Mouse (Mus musculus) heart, embryonic 12.5 days (tissue): ENCODE results near the gene Col6a1. TPM values are rescaled to one million over a fixed set of nuclear protein-coding genes. Genes with fewer than 3 reads are reported as not detected.

ENCODE experiments used
- ATAC-seq: fragments of 200-750 bp; cut with Nextera tagmentation; 2 replicates; pipeline ENCODE4 v1.8.0; 2017; ENCODE audit warnings: moderate TSS enrichment, moderate library complexity; ENCODE audit not compliant: insufficient number of reproducible peaks, low FRiP score
- H3K27ac ChIP-seq: fragments of 300-500 bp; sonication (generic); 2 replicates; pipeline ENCODE4 v1.5.1; 2016; ENCODE audit warnings: mild to moderate bottlenecking, moderate library complexity; ENCODE audit not compliant: poor library complexity, severe bottlenecking
- H3K27me3 ChIP-seq: fragments of 300-500 bp; sonication (generic); replicated peaks from 2 replicates; pipeline ENCODE4 v1.6.1; 2016; ENCODE audit warnings: mild to moderate bottlenecking, moderate library complexity
- H3K36me3 ChIP-seq: fragments of 300-500 bp; sonication (generic); 2 replicates; pipeline ENCODE4 v1.6.1; 2016; ENCODE audit warnings: mild to moderate bottlenecking, moderate library complexity
- H3K4me1 ChIP-seq: fragments of 300-500 bp; sonication (generic); replicated peaks from 2 replicates; pipeline ENCODE4 v1.6.1; 2016; ENCODE audit warnings: mild to moderate bottlenecking
- H3K4me2 ChIP-seq: fragments of 300-500 bp; sonication (generic); 2 replicates; pipeline ENCODE4 v1.6.1; 2016; ENCODE audit warnings: mild to moderate bottlenecking, moderate library complexity
- H3K4me3 ChIP-seq: fragments of 300-500 bp; sonication (generic); 2 replicates; pipeline ENCODE4 v1.5.1; 2016; ENCODE audit warnings: mild to moderate bottlenecking
- H3K9ac ChIP-seq: fragments of 300-500 bp; sonication (generic); 2 replicates; pipeline ENCODE4 v1.6.1; 2016; ENCODE audit warnings: mild to moderate bottlenecking, moderate library complexity
- H3K9me3 ChIP-seq: fragments of 300-500 bp; sonication (generic); replicated peaks from 2 replicates; pipeline ENCODE4 v1.6.1; 2016; ENCODE audit warnings: mild to moderate bottlenecking, moderate library complexity
- WGBS: fragments of 180-500 bp; shearing (Covaris S2); methylation state at CpG from one replicate; pipeline ENCODE4 v1.1.7; 2016; 5-methylcytosine and 5-hydroxymethylcytosine counted together
- polyA plus RNA-seq: library from polyadenylated mRNA; unstranded; fragments of >200 nt; fragmentation: Nextera tagmentation; extraction: Ambion mirVana; gene quantifications from 2 replicates; pipeline ENCODE4 v1.2.1, GENCODE M21; 2016

Gene Col6a1
- polyA plus RNA-seq, 1 experiment from 2014 or later, result 35.9 TPM

DNA sequence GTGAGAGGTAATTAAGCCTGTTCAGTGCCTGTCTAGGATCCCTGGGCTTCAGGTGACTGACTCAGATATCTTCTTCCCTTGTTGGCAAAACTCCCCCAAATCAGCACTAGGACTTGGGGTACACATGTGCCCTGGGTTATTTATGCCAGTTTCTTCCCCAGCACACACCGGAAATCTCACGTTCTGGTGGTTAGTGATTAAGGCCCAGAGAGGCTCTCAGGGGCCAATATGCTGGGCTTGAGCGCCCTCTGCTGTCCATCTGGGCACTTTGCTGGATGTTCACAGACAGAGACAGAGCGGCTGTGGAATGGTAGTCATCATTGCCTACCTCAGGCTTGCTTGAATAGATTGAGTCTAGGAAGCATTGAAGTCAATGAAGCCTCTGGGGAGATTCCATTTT, 9.0 kb upstream of the Col6a1 start:
- no peak overlapping the region for H3K4me3 ChIP-seq
- no peaks in the 10 kb centered on the region for H3K27me3 ChIP-seq
- H3K9ac ChIP-seq, result no peak overlapping the region
- peak; percentile 34; the same call in 1 of the 2 replicates for ATAC-seq
- H3K27ac ChIP-seq, result no peak overlapping the region
- no peaks in the 10 kb centered on the region for H3K9me3 ChIP-seq
- no peaks in the 10 kb centered on the region for H3K36me3 ChIP-seq
- no peak overlapping the region for H3K4me2 ChIP-seq
- 5% methylated on average over 4 of the region's 4 CpGs for WGBS
- peaks cover 31% of the 10 kb centered on the region for H3K4me1 ChIP-seq

DNA sequence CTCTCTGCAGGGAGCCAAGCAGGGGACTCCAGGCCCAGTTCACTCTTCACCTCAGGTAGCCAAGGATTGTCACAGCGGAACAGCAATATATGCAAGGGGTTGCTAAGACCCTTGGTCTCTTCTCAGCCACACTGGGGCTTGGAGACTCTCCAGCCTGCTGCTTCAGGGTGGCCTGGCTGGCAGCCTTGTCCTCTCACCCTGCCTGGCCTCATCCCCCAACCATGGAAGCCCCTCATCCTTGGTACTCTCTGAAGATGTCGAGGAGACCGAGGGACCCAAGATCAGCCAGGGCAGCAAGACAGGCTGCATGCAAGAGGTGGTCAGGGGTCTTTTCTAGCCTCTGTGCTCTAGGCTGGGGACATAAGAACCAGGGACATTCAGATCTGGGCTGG, 7.7 kb upstream of the Col6a1 start:
- Histone ChIP-seq H3K4me2 (peak overlapping the region; percentile 57), H3K9me3 (no peaks in the 10 kb centered on the region), H3K9ac (peak overlapping the region; percentile 64), H3K4me1 (peaks cover 35% of the 10 kb centered on the region), H3K36me3 (no peaks in the 10 kb centered on the region), H3K27me3 (no peaks in the 10 kb centered on the region), H3K4me3 (no peak overlapping the region), H3K27ac (peak overlapping the region; percentile 77)
- ATAC-seq, result no peak
- WGBS, result 26% methylated on average over 3 of the region's 3 CpGs

DNA sequence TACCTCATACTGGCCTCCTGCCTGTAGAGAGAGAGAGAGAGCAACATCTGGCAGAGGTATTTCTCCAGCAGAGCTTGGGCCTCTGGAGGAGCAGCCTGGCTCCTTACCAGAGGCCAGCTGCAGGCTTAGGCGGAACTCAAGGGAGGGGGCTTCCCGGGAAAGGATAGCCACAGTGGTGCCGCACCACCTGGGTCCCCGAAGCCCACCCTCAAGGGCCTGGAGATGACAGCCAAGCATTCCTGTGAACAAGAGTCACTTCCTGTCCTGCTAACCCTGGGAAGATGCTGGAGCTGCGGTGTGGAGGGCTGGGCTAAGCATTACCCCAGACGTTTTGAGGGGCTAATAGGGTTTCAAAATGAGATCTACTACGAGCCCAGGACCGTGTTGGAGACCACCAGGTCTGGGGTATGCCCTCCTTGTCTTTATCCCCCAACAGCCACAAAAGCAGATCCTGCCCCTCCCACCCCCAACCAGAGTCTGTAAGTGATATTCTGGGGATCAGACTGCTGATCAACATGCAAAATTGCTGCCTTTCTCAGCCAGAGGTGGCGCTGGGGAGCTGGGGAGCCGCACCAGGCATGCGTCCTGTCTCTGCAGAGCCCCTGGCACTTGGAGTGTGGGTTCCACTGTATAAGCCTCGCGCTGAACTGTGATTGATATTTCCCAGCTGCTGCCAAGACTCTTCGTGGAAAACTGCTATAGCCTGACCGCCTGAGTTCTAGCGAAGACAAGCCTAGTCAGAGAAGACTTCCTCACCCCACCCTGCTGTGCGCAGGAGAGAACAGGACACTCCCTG, 7.1 kb upstream of the Col6a1 start:
- Histone ChIP-seq H3K9me3 (no peaks in the 10 kb centered on the region), H3K4me2 (peak overlapping the region; percentile 57), H3K4me3 (no peak overlapping the region), H3K36me3 (no peaks in the 10 kb centered on the region), H3K4me1 (peaks cover 38% of the 10 kb centered on the region), H3K9ac (peak overlapping the region; percentile 64), H3K27ac (peak overlapping the region; percentile 77), H3K27me3 (no peaks in the 10 kb centered on the region)
- peak; percentile 81 for ATAC-seq
- WGBS, result 6% methylated on average over 17 of the region's 17 CpGs

DNA sequence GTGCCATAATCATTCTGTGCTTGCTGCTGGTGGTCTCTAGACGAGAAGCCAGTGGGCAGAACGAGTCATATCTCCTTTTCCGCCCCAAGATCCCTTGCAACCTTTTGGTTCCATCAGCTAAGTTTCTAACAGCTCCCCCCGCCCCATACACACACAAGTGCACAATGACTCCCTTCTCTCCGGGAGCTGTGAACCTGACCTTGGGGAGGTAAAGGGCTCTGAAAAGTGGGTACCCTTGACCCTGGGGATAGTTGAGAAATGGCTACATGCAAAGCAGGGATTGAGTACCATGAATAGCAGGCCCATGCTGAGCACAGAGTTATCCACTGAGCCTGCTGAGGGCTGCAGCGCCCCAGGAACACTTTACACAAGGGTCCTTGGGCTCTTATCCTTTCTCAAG, 6.4 kb upstream of the Col6a1 start:
- Histone ChIP-seq H3K9me3 (no peaks in the 10 kb centered on the region), H3K36me3 (no peaks in the 10 kb centered on the region), H3K27me3 (no peaks in the 10 kb centered on the region), H3K9ac (0 out of 2 replicates have a peak overlapping the region, but pooled peaks have one; percentile 20), H3K4me2 (peak overlapping the region; percentile 57), H3K4me3 (no peak overlapping the region), H3K4me1 (peaks cover 42% of the 10 kb centered on the region), H3K27ac (peak overlapping the region; percentile 77; the same call in 1 of the 2 replicates)
- WGBS, result 65% methylated on average over 6 of the region's 6 CpGs
- ATAC-seq, result no peak

DNA sequence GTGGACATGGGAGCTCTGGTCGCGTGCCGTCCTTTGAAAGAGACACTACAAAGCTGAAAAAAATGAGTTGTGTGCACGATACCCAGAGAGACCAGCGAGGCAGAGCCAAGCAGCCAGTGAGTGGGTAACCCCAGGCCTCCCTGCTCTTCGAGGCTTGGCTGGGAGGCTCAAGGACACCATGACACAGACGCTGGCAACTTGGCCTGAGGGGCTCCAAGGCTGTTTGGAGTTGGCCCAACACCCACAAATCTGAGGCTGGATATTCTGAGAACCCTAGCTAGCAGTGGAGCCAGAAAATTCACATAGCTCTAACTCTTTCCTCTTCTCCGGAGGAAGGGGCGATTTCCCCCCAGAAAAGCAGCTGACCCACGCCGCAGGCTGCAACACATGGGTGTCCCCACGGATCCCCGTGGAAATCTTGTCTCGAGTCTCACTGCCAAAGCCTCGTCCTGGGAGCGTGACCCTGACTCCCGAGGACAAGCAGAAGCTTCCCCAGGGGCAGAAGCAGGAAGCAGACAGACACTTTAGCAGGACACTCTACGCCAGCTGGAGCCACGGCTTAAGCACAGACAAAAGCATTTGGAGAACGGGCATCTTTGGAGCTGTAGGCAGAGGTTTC, 5.8 kb upstream of the Col6a1 start:
- Histone ChIP-seq H3K4me2 (no peak overlapping the region), H3K4me3 (no peak overlapping the region), H3K36me3 (no peaks in the 10 kb centered on the region), H3K27ac (peak overlapping the region; percentile 77; the same call in 1 of the 2 replicates), H3K9me3 (no peaks in the 10 kb centered on the region), H3K27me3 (no peaks in the 10 kb centered on the region), H3K4me1 (peaks cover 42% of the 10 kb centered on the region), H3K9ac (0 out of 2 replicates have a peak overlapping the region, but pooled peaks have one; percentile 20)
- WGBS, result 72% methylated on average over 20 of the region's 20 CpGs
- no peak for ATAC-seq

DNA sequence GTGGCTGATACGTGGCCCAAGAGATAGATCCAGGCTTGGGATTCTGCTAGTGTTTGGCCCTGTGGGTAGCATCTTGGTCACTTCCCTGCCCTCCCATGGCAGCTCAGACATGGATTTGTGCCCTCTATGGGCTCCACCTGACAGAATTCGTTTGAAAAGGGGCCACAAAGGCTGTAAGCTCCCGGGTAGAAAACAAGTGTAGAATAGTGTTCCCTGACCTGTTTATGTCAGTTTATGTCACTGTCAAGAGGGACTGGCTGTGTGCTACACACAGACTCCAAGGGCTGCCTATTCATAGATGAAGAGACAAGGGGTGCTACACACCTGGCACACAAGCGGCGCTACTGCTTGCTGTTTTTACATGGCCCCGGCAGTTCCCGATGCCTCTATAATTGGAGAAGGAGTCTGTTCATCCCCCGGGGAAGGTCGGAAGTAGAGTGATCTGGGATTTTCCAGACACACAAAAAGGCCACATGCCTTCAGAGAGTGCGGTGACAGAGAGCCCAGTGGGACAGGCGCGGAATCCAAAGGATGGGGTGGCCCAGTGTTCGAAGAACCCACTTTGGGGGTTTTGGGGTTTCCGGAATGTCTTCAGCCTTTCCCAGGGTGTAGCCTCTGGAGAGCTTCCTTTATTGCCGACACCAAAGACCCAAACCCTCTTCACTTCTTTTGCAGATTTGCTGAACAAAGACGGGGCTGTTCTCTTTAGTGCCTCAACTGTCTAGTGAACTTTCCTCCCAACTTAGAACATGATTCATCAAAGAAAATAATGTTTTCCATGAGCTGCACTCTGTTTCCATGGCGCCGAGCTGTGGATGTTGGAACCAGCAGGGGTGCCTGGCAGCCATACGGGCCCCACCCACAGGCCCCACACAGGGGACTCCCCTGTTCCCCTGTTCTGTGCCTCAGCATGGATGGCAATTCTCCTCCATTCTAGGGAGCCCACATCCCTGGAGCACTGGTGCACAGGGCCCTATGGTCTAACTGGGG, 4.0 kb upstream of the Col6a1 start:
- ATAC-seq, result no peak
- WGBS, result 73% methylated on average over 19 of the region's 19 CpGs

DNA sequence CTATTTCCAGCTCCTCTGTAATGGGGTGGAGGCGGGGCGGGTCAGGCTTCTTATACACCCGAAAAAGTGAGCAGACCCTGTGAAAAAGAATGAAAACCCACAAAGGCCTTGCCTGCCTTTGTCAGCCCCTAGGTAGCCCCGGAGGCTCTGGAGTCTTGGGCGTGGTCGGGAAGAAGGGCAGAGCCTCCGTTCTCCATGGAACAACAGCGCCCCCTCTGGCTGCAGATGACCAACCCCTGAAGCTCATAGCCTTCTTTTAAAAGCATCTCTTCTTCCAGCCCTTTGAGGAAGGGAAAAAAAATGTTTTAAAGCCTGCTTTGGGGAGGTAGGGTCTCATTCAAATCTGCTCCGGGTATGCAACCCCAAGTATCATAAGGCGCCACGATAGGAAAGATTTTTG, 2.4 kb upstream of the Col6a1 start:
- H3K27me3 ChIP-seq, result no peaks in the 10 kb centered on the region
- no peak overlapping the region for H3K9ac ChIP-seq
- no peak overlapping the region for H3K27ac ChIP-seq
- WGBS, result 14% methylated on average over 11 of the region's 11 CpGs
- no peak overlapping the region for H3K4me3 ChIP-seq
- H3K4me1 ChIP-seq, result peaks cover 54% of the 10 kb centered on the region
- H3K36me3 ChIP-seq, result no peaks in the 10 kb centered on the region
- H3K9me3 ChIP-seq, result no peaks in the 10 kb centered on the region
- no peak for ATAC-seq
- peak overlapping the region; percentile 43 for H3K4me2 ChIP-seq

More for the DNA sequence above, 4.0 kb upstream of the Col6a1 start:
- Histone ChIP-seq H3K9me3 (no peaks in the 10 kb centered on the region), H3K36me3 (no peaks in the 10 kb centered on the region), H3K4me3 (no peak overlapping the region), H3K4me2 (no peak overlapping the region), H3K9ac (no peak overlapping the region), H3K27me3 (no peaks in the 10 kb centered on the region), H3K27ac (no peak overlapping the region), H3K4me1 (peaks cover 55% of the 10 kb centered on the region)

DNA sequence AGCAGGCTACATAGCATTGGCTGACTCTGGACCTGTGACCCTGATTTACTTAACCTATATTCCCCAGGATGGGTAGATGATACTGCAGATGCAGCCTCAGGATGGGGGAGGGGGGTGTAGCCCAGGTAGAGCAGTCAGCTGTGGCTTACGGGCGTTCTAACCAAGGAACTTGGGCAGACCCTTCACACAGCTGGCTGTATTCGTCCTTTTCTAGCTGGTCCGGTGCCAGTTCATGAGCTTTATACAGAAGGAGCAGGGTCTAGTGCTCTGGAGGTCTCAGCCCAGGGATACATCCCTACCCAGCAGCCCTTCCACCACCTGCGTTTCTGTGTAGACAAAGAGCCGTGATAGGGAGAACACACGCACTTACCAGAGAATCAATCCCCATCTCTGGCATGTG, 1.3 kb upstream of the Col6a1 start:
- H3K27ac ChIP-seq, result no peak overlapping the region
- 90% methylated on average over 7 of the region's 7 CpGs for whole genome bisulfite sequencing
- no peak for ATAC-seq

DNA sequence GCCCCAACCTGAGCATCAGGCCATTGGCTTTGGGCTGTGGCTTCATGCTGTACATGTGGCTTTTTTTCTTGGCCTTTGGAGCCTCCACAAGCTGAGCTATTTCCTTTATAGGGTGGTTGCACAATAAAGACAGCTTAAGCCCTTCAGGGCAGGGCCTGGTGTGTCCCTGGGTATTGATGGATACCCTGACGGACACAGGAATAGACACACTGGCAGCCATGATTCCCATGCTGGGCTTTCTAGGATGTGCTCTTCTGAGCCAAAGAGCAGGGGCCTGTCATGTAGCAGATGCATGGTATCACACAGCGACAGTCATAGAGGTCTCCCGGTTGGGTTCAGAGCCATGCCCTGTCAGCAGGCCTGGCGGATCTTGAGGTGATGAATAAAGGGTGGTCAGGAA, 898 bp upstream of the Col6a1 start:
- Histone ChIP-seq H3K9ac (no peak overlapping the region), H3K9me3 (no peaks in the 10 kb centered on the region), H3K27me3 (no peaks in the 10 kb centered on the region), H3K36me3 (peaks cover 12% of the 10 kb centered on the region; the same call in 1 of the 2 replicates), H3K27ac (no peak overlapping the region), H3K4me3 (no peak overlapping the region), H3K4me1 (peaks cover 39% of the 10 kb centered on the region), H3K4me2 (no peak overlapping the region)
- WGBS, result 85% methylated on average over 4 of the region's 4 CpGs
- ATAC-seq, result no peak

More for the DNA sequence above, 1.3 kb upstream of the Col6a1 start:
- no peak overlapping the region for H3K4me2 ChIP-seq
- H3K4me1 ChIP-seq, result peaks cover 43% of the 10 kb centered on the region
- H3K9me3 ChIP-seq, result no peaks in the 10 kb centered on the region
- H3K4me3 ChIP-seq, result no peak overlapping the region
- no peaks in the 10 kb centered on the region for H3K27me3 ChIP-seq
- H3K9ac ChIP-seq, result no peak overlapping the region
- peaks cover 11% of the 10 kb centered on the region; the same call in 1 of the 2 replicates for H3K36me3 ChIP-seq

DNA sequence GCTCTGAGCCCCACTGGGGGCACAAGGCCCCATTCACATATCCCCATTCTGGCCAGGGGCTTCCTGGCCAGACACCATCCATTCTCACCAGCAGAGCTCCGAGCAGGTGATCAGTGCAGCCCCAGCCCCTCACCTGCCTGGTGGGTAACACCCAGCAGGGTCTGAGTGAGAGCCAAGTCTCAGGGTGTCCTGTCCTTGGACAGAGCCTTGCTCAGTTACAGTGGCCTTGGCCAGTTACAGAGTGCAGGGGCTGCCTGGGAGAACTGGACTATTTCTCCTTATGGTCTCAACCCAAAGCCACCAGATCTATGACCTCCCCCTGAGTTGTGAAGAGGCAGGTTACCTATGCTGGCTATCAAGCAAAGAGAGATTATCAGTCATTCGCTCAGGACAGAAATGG, 871 bp downstream of the Col6a1 start:
- ATAC-seq, result no peak; the same call in 1 of the 2 replicates
- no peaks in the 10 kb centered on the region for H3K27me3 ChIP-seq
- 59% methylated on average over 2 of the region's 2 CpGs for WGBS
- H3K9me3 ChIP-seq, result no peaks in the 10 kb centered on the region
- peaks cover 21% of the 10 kb centered on the region for H3K36me3 ChIP-seq
- peak overlapping the region; percentile 61 for H3K9ac ChIP-seq
- H3K4me2 ChIP-seq, result peak overlapping the region; percentile 55
- peaks cover 31% of the 10 kb centered on the region for H3K4me1 ChIP-seq
- 0 out of 2 replicates have a peak overlapping the region, but pooled peaks have one; percentile 49 for H3K27ac ChIP-seq
- H3K4me3 ChIP-seq, result peak overlapping the region; percentile 41
